28 mouse cellular contexts compared by ENCODE assay signal in the genomic region with DNA sequence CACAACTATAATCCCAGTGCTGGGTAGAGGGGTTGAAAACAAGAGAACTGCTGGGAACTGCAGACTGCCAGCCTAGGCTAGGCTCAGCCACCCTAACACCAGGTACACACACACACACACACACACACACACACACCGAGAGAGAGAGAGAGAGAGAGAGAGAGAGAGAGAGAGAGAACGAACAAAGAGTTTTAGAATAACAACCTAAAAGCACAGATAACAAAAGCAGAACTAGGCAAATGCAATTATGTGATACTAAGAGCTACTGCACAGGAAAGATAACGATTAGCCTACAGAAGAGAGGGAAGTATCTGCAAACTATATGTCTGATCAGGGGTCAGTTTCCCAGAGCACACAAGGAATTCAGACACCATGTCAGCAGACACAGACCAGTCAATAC. TPM values are rescaled to one million over a fixed set of nuclear protein-coding genes. Genes with fewer than 3 reads are reported as not detected.
DNase-seq lines count a peak whose midpoint lies in the region; ATAC-seq and TF ChIP-seq lines count a peak whose summit lies in the region.
"Had no signal": no experiment of that assay in that cellular context is flagged by ENCODE, and none has a peak within 500 bp of the region (broad histone marks: within the 10 kb centered on the region; RNA-seq: fewer than 3 reads in every experiment).

No protein-coding gene starts in this region.

- peak; percentile 62 for TF ChIP-seq EP300 in liver, postnatal 0 days (IDR thresholded peaks at IDR 0.05; ENCODE audit: low read depth)

- H3K9me3 ChIP-seq in liver, embryonic 12.5 days (replicated peaks), result no peaks in the 10 kb centered on the region
- no peaks in the 10 kb centered on the region for H3K9me3 ChIP-seq in liver, postnatal 0 days (ENCODE audit: low read length)
- H3K9me3 ChIP-seq: forebrain, embryonic 13.5 days; megakaryocyte, embryonic 14.5 days; midbrain, embryonic 13.5 days had no signal

- H3K27me3 ChIP-seq in liver, embryonic 12.5 days (replicated peaks), result no peaks in the 10 kb centered on the region
- no peaks in the 10 kb centered on the region for H3K27me3 ChIP-seq in liver, postnatal 0 days (ENCODE audit: insufficient read depth, low read length)
- H3K27me3 ChIP-seq: forebrain, embryonic 13.5 days; midbrain, embryonic 13.5 days had no signal

- H3K27ac ChIP-seq in liver, embryonic 12.5 days, result peak overlapping the region; percentile 58; the same call in 1 of the 2 replicates
- H3K27ac ChIP-seq in liver, postnatal 0 days (ENCODE audit: low read depth), result no peak overlapping the region
- H3K27ac ChIP-seq: forebrain, embryonic 13.5 days; hindbrain, embryonic 14.5 days; midbrain, embryonic 13.5 days had no signal

- H3K4me3 ChIP-seq in liver, embryonic 12.5 days, result no peak overlapping the region
- H3K4me3 ChIP-seq in liver, postnatal 0 days (ENCODE audit: low read depth, low read length), result no peak overlapping the region
- H3K4me3 ChIP-seq: forebrain, embryonic 13.5 days; megakaryocyte, embryonic 14.5 days; midbrain, embryonic 13.5 days had no signal

- WGBS in liver, embryonic 12.5 days (ENCODE audit: insufficient replicate concordance), result 16% methylated on average over 3 of the region's 3 CpGs
- WGBS in liver, postnatal 0 days (ENCODE audit: insufficient replicate concordance), result 11% methylated on average over 3 of the region's 3 CpGs

- DNase-seq in 416B (ENCODE audit: low read depth), result peak; percentile 32
- DNase-seq in MEL-GATA-1-ER (ENCODE audit: extremely low read depth, low read depth), result peak; percentile 95
- no peak for DNase-seq in liver, postnatal 0 days
- DNase-seq in neural tube, embryonic 10.5 days (ENCODE audit: extremely low spot score, low spot score), result no peak
- DNase-seq in urinary bladder, adult 18-20 months (ENCODE audit: low spot score in 2 of 2), result no peak
- DNase-seq in right cerebral cortex, postnatal 36 days (ENCODE audit: low spot score in 2 of 2), result no peak
- DNase-seq: adrenal gland, postnatal 10 days; cerebellum, adult 11-12 months; cerebellum, postnatal 10 days; gastrocnemius, postnatal 36 days; heart, adult 18-20 months; kidney, adult 11 months; kidney, postnatal 4 days; left cerebral cortex, postnatal 4 days; lung, embryonic 14.5 days; lung, postnatal 14 days; right cerebral cortex, postnatal 14 days; spleen, adult 18-20 months; thymus, postnatal 14 days had no signal

- H3K36me3 ChIP-seq in liver, embryonic 12.5 days, result no peaks in the 10 kb centered on the region
- no peaks in the 10 kb centered on the region for H3K36me3 ChIP-seq in liver, postnatal 0 days (replicated peaks; ENCODE audit: insufficient read depth, low read length)
- H3K36me3 ChIP-seq: midbrain, embryonic 13.5 days had no signal

- H3K4me2 ChIP-seq in liver, embryonic 12.5 days, result peak overlapping the region; percentile 40
- H3K4me2 ChIP-seq in liver, postnatal 0 days (ENCODE audit: low read depth, low read length), result no peak overlapping the region
- H3K4me2 ChIP-seq: forebrain, embryonic 13.5 days; heart, embryonic 11.5 days; hindbrain, embryonic 14.5 days; lung, embryonic 14.5 days; midbrain, embryonic 13.5 days had no signal

- peak; percentile 80 for ATAC-seq in liver, embryonic 12.5 days
- peak; percentile 33 for ATAC-seq in liver, postnatal 0 days
- no peak for ATAC-seq in erythroid progenitor cell, adult 5-6 weeks (replicated peaks; ENCODE audit: low FRiP score, poor library complexity, severe bottlenecking)
- ATAC-seq: CD4-positive, CD25-positive, alpha-beta regulatory T cell, adult 4 months; forebrain, embryonic 13.5 days; midbrain, embryonic 13.5 days; Patski had no signal

- 0 out of 2 replicates have a peak overlapping the region, but pooled peaks have one; percentile 41 for H3K9ac ChIP-seq in liver, embryonic 12.5 days
- no peak overlapping the region for H3K9ac ChIP-seq in liver, postnatal 0 days (replicated peaks)
- H3K9ac ChIP-seq: forebrain, embryonic 13.5 days; hindbrain, embryonic 14.5 days; lung, embryonic 14.5 days; midbrain, embryonic 13.5 days had no signal

- no peak for TF ChIP-seq CTCF in liver, postnatal 0 days (IDR thresholded peaks at IDR 0.05; ENCODE audit: low read depth)

- H3K4me1 ChIP-seq in liver, embryonic 12.5 days, result peaks cover 49% of the 10 kb centered on the region
- H3K4me1 ChIP-seq in liver, postnatal 0 days (ENCODE audit: insufficient read depth), result peaks cover 8% of the 10 kb centered on the region
- H3K4me1 ChIP-seq: forebrain, embryonic 13.5 days; midbrain, embryonic 13.5 days had no signal

RNA-seq across cellular contexts. Expression of gene Rec114, which starts 24.8 kb away (rescaled TPM):
- 23.5 and 27.4 TPM in 2 replicates for polyA plus RNA-seq in liver, embryonic 12.5 days (2016; fragmentation: Nextera tagmentation; extraction: Ambion mirVana)
- polyA plus RNA-seq in liver, postnatal 0 days (2015; fragmentation: Nextera tagmentation; extraction: Ambion mirVana), result 34.3 and 35.1 TPM in 2 replicates
- 24.3 and 58.7 TPM in 2 replicates for total RNA-seq in erythroid progenitor cell, adult 5-6 weeks (2015; ENCODE audit: low replicate concordance)
- 2.6 and 63.3 TPM in 2 replicates for total RNA-seq in erythroid progenitor cell, adult 5-6 weeks (2017; ENCODE audit: low replicate concordance)
- total RNA-seq: gastrocnemius, postnatal 36 days had no signal

Comparison
In these comparisons a context has a peak if more than half of its experiments do, and no peak if none do; other contexts are left out.
1. DNase-seq: peak in 416B (single experiment) and MEL-GATA-1-ER (single experiment); none in liver, postnatal 0 days (single experiment), neural tube, embryonic 10.5 days (single experiment), urinary bladder, adult 18-20 months (0 of 2) and right cerebral cortex, postnatal 36 days (0 of 2).